Mouse (Mus musculus) forebrain, embryonic 13.5 days (tissue): Measurements from ENCODE around the gene Klf7. TPM values are rescaled to one million over a fixed set of nuclear protein-coding genes. Genes with fewer than 3 reads are reported as not detected.

Experiments
- ATAC-seq: fragments of 200-750 bp; cut with Nextera tagmentation; 2 replicates; pipeline ENCODE4 v1.8.0; 2017
- H3K27ac ChIP-seq: fragments of 300-500 bp; sonication (generic); 2 replicates; pipeline ENCODE4 v1.5.1; 2015; ENCODE audit warnings: inconsistent platforms, mild to moderate bottlenecking, moderate library complexity
- H3K27me3 ChIP-seq: fragments of 300-500 bp; sonication (generic); 2 replicates; pipeline ENCODE4 v1.6.1; 2015; ENCODE audit warnings: mild to moderate bottlenecking, inconsistent platforms
- H3K36me3 ChIP-seq: fragments of 300-500 bp; sonication (generic); 2 replicates; pipeline ENCODE4 v1.6.1; 2015; ENCODE audit warnings: mild to moderate bottlenecking, inconsistent platforms; ENCODE audit not compliant: poor library complexity, severe bottlenecking
- H3K4me1 ChIP-seq: fragments of 300-500 bp; sonication (generic); 2 replicates; pipeline ENCODE4 v1.6.1; 2015; ENCODE audit warnings: inconsistent platforms
- H3K4me2 ChIP-seq: fragments of 300-500 bp; sonication (generic); 2 replicates; pipeline ENCODE4 v1.6.1; 2015; ENCODE audit warnings: inconsistent platforms, mild to moderate bottlenecking, moderate library complexity
- H3K4me3 ChIP-seq: fragments of 300-500 bp; sonication (generic); 2 replicates; pipeline ENCODE4 v1.5.1; 2015; ENCODE audit warnings: mild to moderate bottlenecking, inconsistent platforms
- H3K9ac ChIP-seq: fragments of 300-500 bp; sonication (generic); 2 replicates; pipeline ENCODE4 v1.6.1; 2015; ENCODE audit warnings: mild to moderate bottlenecking, inconsistent platforms
- H3K9me3 ChIP-seq: fragments of 300-500 bp; sonication (generic); replicated peaks from 2 replicates; pipeline ENCODE4 v1.6.1; 2016; ENCODE audit warnings: inconsistent platforms
- WGBS: fragments of 180-500 bp; shearing (Covaris S2); methylation state at CpG from one replicate; pipeline ENCODE4 v1.1.7; 2015; 5-methylcytosine and 5-hydroxymethylcytosine counted together
- polyA plus RNA-seq: library from polyadenylated mRNA; unstranded; fragments of >200 nt; fragmentation: Nextera tagmentation; extraction: Ambion mirVana; gene quantifications from 2 replicates; pipeline ENCODE4 v1.2.1, GENCODE M21; 2015

Klf7 gene
- polyA plus RNA-seq = 66.4 and 76.8 TPM in 2 replicates

- H3K9ac ChIP-seq = peak within 1 kb of the TSS; percentile 99
- peaks cover 34% of the 10 kb centered on the region for H3K4me1 ChIP-seq
- H3K36me3 ChIP-seq = no peaks in the 10 kb centered on the region
- H3K9me3 ChIP-seq = no peaks in the 10 kb centered on the region
- ATAC-seq = peak; percentile 98
- H3K4me3 ChIP-seq = peak within 1 kb of the TSS; percentile 69
- peak within 1 kb of the TSS; percentile 100 for H3K27ac ChIP-seq
- no peaks in the 10 kb centered on the region for H3K27me3 ChIP-seq
- peak within 1 kb of the TSS; percentile 68 for H3K4me2 ChIP-seq
- WGBS = under 1% methylated on average over 82 of the region's 82 CpGs
Measured at GRCm38 (mm10) chr1:64121559-64122465, at the start of gene Klf7. Gene Klf7 (minus strand): TSS chr1:64122282.

GRCm38 (mm10) chr1:64164526-64165062, 42.5 kb upstream of the Klf7 start:
- 70% methylated on average over 5 of the region's 5 CpGs for WGBS

GRCm38 (mm10) chr1:64158766-64159165, 36.7 kb upstream of the Klf7 start:
- no peak overlapping the region for H3K27ac ChIP-seq
- H3K4me1 ChIP-seq = no peaks in the 10 kb centered on the region
- H3K4me3 ChIP-seq = no peak overlapping the region
- ATAC-seq = no peak
- no peak overlapping the region for H3K9ac ChIP-seq
- no peaks in the 10 kb centered on the region for H3K36me3 ChIP-seq
- H3K4me2 ChIP-seq = no peak overlapping the region
- no peaks in the 10 kb centered on the region for H3K27me3 ChIP-seq
- no peaks in the 10 kb centered on the region for H3K9me3 ChIP-seq
- WGBS = 58% methylated on average over 3 of the region's 3 CpGs

More at GRCm38 (mm10) chr1:64164526-64165062, 42.5 kb upstream of the Klf7 start:
- Histone ChIP-seq H3K27me3 (no peaks in the 10 kb centered on the region), H3K36me3 (no peaks in the 10 kb centered on the region), H3K27ac (no peak overlapping the region), H3K4me3 (no peak overlapping the region), H3K4me1 (no peaks in the 10 kb centered on the region), H3K9ac (no peak overlapping the region), H3K4me2 (no peak overlapping the region), H3K9me3 (no peaks in the 10 kb centered on the region)
- no peak for ATAC-seq

- no peaks in the 10 kb centered on the region for H3K36me3 ChIP-seq
- no peaks in the 10 kb centered on the region for H3K9me3 ChIP-seq
- ATAC-seq = no peak
- 85% methylated on average over 3 of the region's 3 CpGs for WGBS
- H3K4me2 ChIP-seq = no peak overlapping the region
- H3K4me3 ChIP-seq = no peak overlapping the region
- no peak overlapping the region for H3K9ac ChIP-seq
- no peak overlapping the region for H3K27ac ChIP-seq
- H3K27me3 ChIP-seq = no peaks in the 10 kb centered on the region
- H3K4me1 ChIP-seq = no peaks in the 10 kb centered on the region
Measured at GRCm38 (mm10) chr1:64149185-64149584, 27.1 kb upstream of the Klf7 start.

GRCm38 (mm10) chr1:64142691-64143445, 20.8 kb upstream of the Klf7 start:
- Histone ChIP-seq H3K27ac (no peak overlapping the region), H3K9me3 (no peaks in the 10 kb centered on the region), H3K4me3 (no peak overlapping the region), H3K36me3 (no peaks in the 10 kb centered on the region), H3K4me1 (peaks cover 12% of the 10 kb centered on the region), H3K9ac (no peak overlapping the region), H3K27me3 (no peaks in the 10 kb centered on the region), H3K4me2 (no peak overlapping the region)
- ATAC-seq = no peak
- WGBS = 45% methylated on average over 6 of the region's 6 CpGs

- no peak overlapping the region for H3K9ac ChIP-seq
- H3K4me3 ChIP-seq = no peak overlapping the region
- ATAC-seq = no peak
- H3K27me3 ChIP-seq = no peaks in the 10 kb centered on the region
- H3K4me2 ChIP-seq = no peak overlapping the region
- no peaks in the 10 kb centered on the region for H3K9me3 ChIP-seq
- no peak overlapping the region for H3K27ac ChIP-seq
- 84% methylated on average over 1 of the region's 1 CpGs for WGBS
- no peaks in the 10 kb centered on the region for H3K4me1 ChIP-seq
- no peaks in the 10 kb centered on the region for H3K36me3 ChIP-seq
Measured at GRCm38 (mm10) chr1:64134439-64134838, 12.4 kb upstream of the Klf7 start.

- Histone ChIP-seq H3K36me3 (no peaks in the 10 kb centered on the region), H3K4me2 (no peak overlapping the region), H3K27me3 (no peaks in the 10 kb centered on the region), H3K27ac (no peak overlapping the region), H3K9me3 (no peaks in the 10 kb centered on the region), H3K4me1 (peaks cover 9% of the 10 kb centered on the region), H3K4me3 (no peak overlapping the region), H3K9ac (no peak overlapping the region)
- no peak for ATAC-seq
- 89% methylated on average over 2 of the region's 2 CpGs for WGBS
Measured at GRCm38 (mm10) chr1:64126822-64127221, 4.7 kb upstream of the Klf7 start.

- Histone ChIP-seq H3K27me3 (no peaks in the 10 kb centered on the region), H3K4me1 (peaks cover 27% of the 10 kb centered on the region), H3K9ac (peak overlapping the region; percentile 99), H3K27ac (peak overlapping the region; percentile 100), H3K4me3 (peak overlapping the region; percentile 69), H3K9me3 (no peaks in the 10 kb centered on the region), H3K36me3 (no peaks in the 10 kb centered on the region), H3K4me2 (peak overlapping the region; percentile 68)
- no peak for ATAC-seq
- 17% methylated on average over 9 of the region's 9 CpGs for WGBS
Measured at GRCm38 (mm10) chr1:64122466-64122830, 366 bp upstream of the Klf7 start.

- WGBS = under 1% methylated on average over 25 of the region's 25 CpGs
- Histone ChIP-seq H3K9ac (peak overlapping the region; percentile 89), H3K4me1 (peaks cover 42% of the 10 kb centered on the region), H3K36me3 (no peaks in the 10 kb centered on the region), H3K9me3 (no peaks in the 10 kb centered on the region), H3K4me3 (peak overlapping the region; percentile 69), H3K27ac (peak overlapping the region; percentile 100), H3K27me3 (no peaks in the 10 kb centered on the region), H3K4me2 (peak overlapping the region; percentile 68)
- ATAC-seq = peak; percentile 52
Measured at GRCm38 (mm10) chr1:64120811-64121515, 1.1 kb downstream of the Klf7 start.

GRCm38 (mm10) chr1:64120421-64120810, 1.7 kb downstream of the Klf7 start:
- Histone ChIP-seq H3K9me3 (no peaks in the 10 kb centered on the region), H3K36me3 (no peaks in the 10 kb centered on the region), H3K4me1 (peaks cover 48% of the 10 kb centered on the region), H3K4me3 (peak overlapping the region; percentile 69), H3K27ac (peak overlapping the region; percentile 100), H3K9ac (peak overlapping the region; percentile 89), H3K4me2 (peak overlapping the region; percentile 68), H3K27me3 (no peaks in the 10 kb centered on the region)
- WGBS = 1% methylated on average over 13 of the region's 13 CpGs
- ATAC-seq = no peak

GRCm38 (mm10) chr1:64119851-64120250, 2.2 kb downstream of the Klf7 start:
- ATAC-seq = no peak
- H3K36me3 ChIP-seq = no peaks in the 10 kb centered on the region
- WGBS = under 1% methylated on average over 8 of the region's 8 CpGs

More at GRCm38 (mm10) chr1:64119851-64120250, 2.2 kb downstream of the Klf7 start:
- H3K4me1 ChIP-seq = peaks cover 53% of the 10 kb centered on the region
- peak overlapping the region; percentile 100 for H3K27ac ChIP-seq
- H3K9ac ChIP-seq = peak overlapping the region; percentile 89
- H3K27me3 ChIP-seq = no peaks in the 10 kb centered on the region
- H3K9me3 ChIP-seq = no peaks in the 10 kb centered on the region
- peak overlapping the region; percentile 68 for H3K4me2 ChIP-seq
- peak overlapping the region; percentile 69 for H3K4me3 ChIP-seq
